Mouse (Mus musculus): ENCODE results near the gene Wipf1. TPM values are rescaled to one million over a fixed set of nuclear protein-coding genes. Genes with fewer than 3 reads are reported as not detected.

Wipf1 gene
- polyA plus RNA-seq, 1 experiment from 2014 or later = 1.9 TPM

GRCm38 (mm10) chr2:73406336-73406915, 123.1 kb downstream of the Wipf1 start:
- no peaks in the 10 kb centered on the region for H3K4me1 ChIP-seq
- H3K9ac ChIP-seq (replicated peaks) = no peak overlapping the region
- H3K4me2 ChIP-seq (replicated peaks) = no peak overlapping the region
- no peaks in the 10 kb centered on the region for H3K36me3 ChIP-seq
- no peak overlapping the region for H3K27ac ChIP-seq (replicated peaks)
- H3K27me3 ChIP-seq = no peaks in the 10 kb centered on the region
- H3K9me3 ChIP-seq = no peaks in the 10 kb centered on the region
- WGBS = 87% methylated on average over 9 of the region's 9 CpGs
- no peak overlapping the region for H3K4me3 ChIP-seq
- no peak for ATAC-seq (replicated peaks)

GRCm38 (mm10) chr2:73404980-73405379, 124.6 kb downstream of the Wipf1 start:
- no peaks in the 10 kb centered on the region for H3K36me3 ChIP-seq
- WGBS = 90% methylated on average over 7 of the region's 7 CpGs
- no peak for ATAC-seq (replicated peaks)
- H3K4me3 ChIP-seq = no peak overlapping the region
- no peak overlapping the region for H3K27ac ChIP-seq (replicated peaks)
- no peak overlapping the region for H3K9ac ChIP-seq (replicated peaks)
- no peaks in the 10 kb centered on the region for H3K4me1 ChIP-seq
- no peaks in the 10 kb centered on the region for H3K9me3 ChIP-seq
- H3K27me3 ChIP-seq = no peaks in the 10 kb centered on the region
- no peak overlapping the region for H3K4me2 ChIP-seq (replicated peaks)

- no peak overlapping the region for H3K4me3 ChIP-seq
- no peak overlapping the region for H3K4me2 ChIP-seq (replicated peaks)
- no peaks in the 10 kb centered on the region for H3K27me3 ChIP-seq
- H3K36me3 ChIP-seq = no peaks in the 10 kb centered on the region
- H3K27ac ChIP-seq (replicated peaks) = no peak overlapping the region
- no peaks in the 10 kb centered on the region for H3K4me1 ChIP-seq
- H3K9me3 ChIP-seq = no peaks in the 10 kb centered on the region
- ATAC-seq (replicated peaks) = no peak
- 84% methylated on average over 9 of the region's 9 CpGs for WGBS
- H3K9ac ChIP-seq (replicated peaks) = no peak overlapping the region
These were observed 125.1 kb downstream of the Wipf1 start for GRCm38 (mm10) chr2:73404442-73404841.

- H3K4me2 ChIP-seq (replicated peaks) = no peak overlapping the region
- H3K9me3 ChIP-seq = no peaks in the 10 kb centered on the region
- no peak for ATAC-seq (replicated peaks)
- H3K36me3 ChIP-seq = no peaks in the 10 kb centered on the region
- WGBS = 86% methylated on average over 15 of the region's 15 CpGs
- H3K27ac ChIP-seq (replicated peaks) = no peak overlapping the region
- H3K4me1 ChIP-seq = no peaks in the 10 kb centered on the region
- H3K27me3 ChIP-seq = no peaks in the 10 kb centered on the region
- H3K4me3 ChIP-seq = no peak overlapping the region
- no peak overlapping the region for H3K9ac ChIP-seq (replicated peaks)
These were observed 126.0 kb downstream of the Wipf1 start for GRCm38 (mm10) chr2:73403385-73404013.

- H3K4me3 ChIP-seq = no peak overlapping the region
- no peaks in the 10 kb centered on the region for H3K36me3 ChIP-seq
- ATAC-seq (replicated peaks) = no peak
- no peaks in the 10 kb centered on the region for H3K9me3 ChIP-seq
- H3K27ac ChIP-seq (replicated peaks) = no peak overlapping the region
- H3K4me1 ChIP-seq = no peaks in the 10 kb centered on the region
- no peak overlapping the region for H3K4me2 ChIP-seq (replicated peaks)
- WGBS = 69% methylated on average over 1 of the region's 1 CpGs
- H3K9ac ChIP-seq (replicated peaks) = no peak overlapping the region
- H3K27me3 ChIP-seq = no peaks in the 10 kb centered on the region
These were observed 127.8 kb downstream of the Wipf1 start for GRCm38 (mm10) chr2:73401689-73402088.

GRCm38 (mm10) chr2:73397476-73397875, 132.1 kb downstream of the Wipf1 start:
- ATAC-seq (replicated peaks) = no peak
- Histone ChIP-seq H3K9me3 (no peaks in the 10 kb centered on the region), H3K9ac (replicated peaks) (no peak overlapping the region), H3K27me3 (no peaks in the 10 kb centered on the region), H3K4me3 (no peak overlapping the region), H3K36me3 (no peaks in the 10 kb centered on the region), H3K4me1 (no peaks in the 10 kb centered on the region), H3K4me2 (replicated peaks) (no peak overlapping the region), H3K27ac (replicated peaks) (no peak overlapping the region)
- WGBS = 89% methylated on average over 2 of the region's 2 CpGs

- Histone ChIP-seq H3K9me3 (no peaks in the 10 kb centered on the region), H3K36me3 (no peaks in the 10 kb centered on the region), H3K27me3 (no peaks in the 10 kb centered on the region), H3K27ac (replicated peaks) (no peak overlapping the region), H3K4me1 (no peaks in the 10 kb centered on the region), H3K4me3 (no peak overlapping the region), H3K4me2 (replicated peaks) (no peak overlapping the region), H3K9ac (replicated peaks) (no peak overlapping the region)
- no peak for ATAC-seq (replicated peaks)
- 92% methylated on average over 3 of the region's 3 CpGs for WGBS
These were observed 132.7 kb downstream of the Wipf1 start for GRCm38 (mm10) chr2:73396828-73397325.

- 81% methylated on average over 8 of the region's 8 CpGs for WGBS
- no peak for ATAC-seq (replicated peaks)
- Histone ChIP-seq H3K4me3 (no peak overlapping the region), H3K4me2 (replicated peaks) (no peak overlapping the region), H3K27me3 (no peaks in the 10 kb centered on the region), H3K36me3 (no peaks in the 10 kb centered on the region), H3K9me3 (no peaks in the 10 kb centered on the region), H3K4me1 (no peaks in the 10 kb centered on the region), H3K9ac (replicated peaks) (no peak overlapping the region), H3K27ac (replicated peaks) (no peak overlapping the region)
These were observed 134.0 kb downstream of the Wipf1 start for GRCm38 (mm10) chr2:73395516-73395915.

- H3K9ac ChIP-seq (replicated peaks) = no peak overlapping the region
- no peaks in the 10 kb centered on the region for H3K9me3 ChIP-seq
- WGBS = 95% methylated on average over 3 of the region's 3 CpGs
- H3K27ac ChIP-seq (replicated peaks) = no peak overlapping the region
- no peak overlapping the region for H3K4me3 ChIP-seq
- H3K27me3 ChIP-seq = no peaks in the 10 kb centered on the region
- no peak for ATAC-seq (replicated peaks)
- H3K4me2 ChIP-seq (replicated peaks) = no peak overlapping the region
- no peaks in the 10 kb centered on the region for H3K36me3 ChIP-seq
- H3K4me1 ChIP-seq = no peaks in the 10 kb centered on the region
These were observed 135.1 kb downstream of the Wipf1 start for GRCm38 (mm10) chr2:73394476-73394875.

GRCm38 (mm10) chr2:73392772-73393171, 136.8 kb downstream of the Wipf1 start:
- H3K4me3 ChIP-seq = no peak overlapping the region
- WGBS = 84% methylated on average over 2 of the region's 2 CpGs
- H3K4me1 ChIP-seq = no peaks in the 10 kb centered on the region
- H3K36me3 ChIP-seq = no peaks in the 10 kb centered on the region
- no peaks in the 10 kb centered on the region for H3K9me3 ChIP-seq
- no peak for ATAC-seq (replicated peaks)
- no peak overlapping the region for H3K4me2 ChIP-seq (replicated peaks)
- H3K27ac ChIP-seq (replicated peaks) = no peak overlapping the region
- no peak overlapping the region for H3K9ac ChIP-seq (replicated peaks)
- no peaks in the 10 kb centered on the region for H3K27me3 ChIP-seq

GRCm38 (mm10) chr2:73389951-73390350, 139.6 kb downstream of the Wipf1 start:
- H3K27ac ChIP-seq (replicated peaks) = no peak overlapping the region
- WGBS = 90% methylated on average over 3 of the region's 3 CpGs
- peaks cover 8% of the 10 kb centered on the region for H3K4me1 ChIP-seq
- no peaks in the 10 kb centered on the region for H3K27me3 ChIP-seq
- H3K4me2 ChIP-seq (replicated peaks) = no peak overlapping the region
- no peak overlapping the region for H3K4me3 ChIP-seq
- no peak overlapping the region for H3K9ac ChIP-seq (replicated peaks)
- ATAC-seq (replicated peaks) = no peak
- no peaks in the 10 kb centered on the region for H3K36me3 ChIP-seq
- no peaks in the 10 kb centered on the region for H3K9me3 ChIP-seq

GRCm38 (mm10) chr2:73387806-73388205, 141.7 kb downstream of the Wipf1 start:
- H3K4me2 ChIP-seq (replicated peaks) = no peak overlapping the region
- H3K27me3 ChIP-seq = no peaks in the 10 kb centered on the region
- H3K27ac ChIP-seq (replicated peaks) = no peak overlapping the region
- no peak for ATAC-seq (replicated peaks)
- peaks cover 8% of the 10 kb centered on the region for H3K4me1 ChIP-seq
- H3K4me3 ChIP-seq = no peak overlapping the region
- 100% methylated on average over 1 of the region's 1 CpGs for WGBS
- H3K9ac ChIP-seq (replicated peaks) = no peak overlapping the region
- H3K9me3 ChIP-seq = no peaks in the 10 kb centered on the region
- H3K36me3 ChIP-seq = no peaks in the 10 kb centered on the region

Measured in forebrain, embryonic 15.5 days (tissue).